Mouse (Mus musculus): ENCODE data around the gene Foxs1. TPM values are rescaled to one million over a fixed set of nuclear protein-coding genes. Genes with fewer than 3 reads are reported as not detected.
A peak's percentile ranks its signal among the peaks of the same experiment; 100 is the strongest.

Gene Foxs1
- polyA plus RNA-seq, 1 experiment from 2014 or later, result 6.6 TPM

GRCm38 (mm10) chr2:152913471-152913870 is 19.5 kb downstream of the Foxs1 start:
- H3K9me3 ChIP-seq (replicated peaks), result no peaks in the 10 kb centered on the region
- no peak overlapping the region for H3K4me3 ChIP-seq
- no peak for ATAC-seq (replicated peaks; ENCODE audit: insufficient number of reproducible peaks, insufficient read depth, low FRiP score, low read depth)
- no peak overlapping the region for H3K4me2 ChIP-seq
- no peaks in the 10 kb centered on the region for H3K36me3 ChIP-seq
- WGBS, result 41% methylated on average over 7 of the region's 7 CpGs
- peaks cover 58% of the 10 kb centered on the region for H3K27me3 ChIP-seq
- no peak overlapping the region for H3K9ac ChIP-seq
- no peak overlapping the region for H3K27ac ChIP-seq
- peaks cover 29% of the 10 kb centered on the region for H3K4me1 ChIP-seq (replicated peaks)

DNA sequence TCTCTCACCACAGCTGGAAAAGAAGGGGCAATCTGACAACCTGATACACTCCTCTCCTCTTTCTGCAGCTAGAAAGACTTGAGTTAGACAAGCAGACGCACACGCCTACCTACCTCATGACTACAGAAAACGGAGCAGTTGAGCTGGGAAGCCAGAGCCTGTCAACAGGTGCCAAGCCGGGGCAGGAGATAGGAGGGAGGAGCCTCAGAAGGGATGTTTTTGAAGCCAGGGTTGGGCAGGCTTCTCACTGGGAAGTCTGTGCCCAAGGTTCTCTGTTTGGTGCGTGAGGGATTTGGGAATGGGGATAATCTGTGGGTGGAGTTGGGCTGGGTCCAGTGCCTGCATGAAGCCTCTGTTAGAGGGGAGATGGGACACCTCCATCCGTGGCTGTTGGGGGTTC is 21.6 kb downstream of the Foxs1 start:
- Histone ChIP-seq H3K9ac (no peak overlapping the region), H3K4me2 (no peak overlapping the region), H3K4me1 (replicated peaks) (peaks cover 32% of the 10 kb centered on the region), H3K27ac (no peak overlapping the region), H3K36me3 (no peaks in the 10 kb centered on the region), H3K4me3 (no peak overlapping the region), H3K9me3 (replicated peaks) (no peaks in the 10 kb centered on the region), H3K27me3 (peaks cover 47% of the 10 kb centered on the region)
- WGBS, result 29% methylated on average over 6 of the region's 6 CpGs
- ATAC-seq (replicated peaks; ENCODE audit: insufficient number of reproducible peaks, insufficient read depth, low FRiP score, low read depth), result no peak

GRCm38 (mm10) chr2:152911031-152911430 is 22.0 kb downstream of the Foxs1 start, which contains the start of gene Mylk2:
Gene Mylk2 (plus strand): TSS chr2:152911352.
- Histone ChIP-seq H3K4me1 (replicated peaks) (peaks cover 36% of the 10 kb centered on the region), H3K36me3 (no peaks in the 10 kb centered on the region), H3K9ac (no peak within 1 kb of the TSS), H3K27me3 (peaks cover 43% of the 10 kb centered on the region), H3K9me3 (replicated peaks) (no peaks in the 10 kb centered on the region), H3K4me3 (no peak within 1 kb of the TSS), H3K27ac (no peak within 1 kb of the TSS), H3K4me2 (no peak within 1 kb of the TSS)
- no peak for ATAC-seq (replicated peaks; ENCODE audit: insufficient number of reproducible peaks, insufficient read depth, low FRiP score, low read depth)
- 23% methylated on average over 12 of the region's 12 CpGs for WGBS

GRCm38 (mm10) chr2:152909848-152910247 is 23.2 kb downstream of the Foxs1 start:
- no peak overlapping the region for H3K9ac ChIP-seq
- peaks cover 42% of the 10 kb centered on the region for H3K27me3 ChIP-seq
- 65% methylated on average over 6 of the region's 6 CpGs for WGBS
- ATAC-seq (replicated peaks; ENCODE audit: insufficient number of reproducible peaks, insufficient read depth, low FRiP score, low read depth), result no peak
- H3K36me3 ChIP-seq, result no peaks in the 10 kb centered on the region
- no peak overlapping the region for H3K4me2 ChIP-seq
- no peak overlapping the region for H3K27ac ChIP-seq
- H3K9me3 ChIP-seq (replicated peaks), result no peaks in the 10 kb centered on the region
- peaks cover 44% of the 10 kb centered on the region for H3K4me1 ChIP-seq (replicated peaks)
- no peak overlapping the region for H3K4me3 ChIP-seq

DNA sequence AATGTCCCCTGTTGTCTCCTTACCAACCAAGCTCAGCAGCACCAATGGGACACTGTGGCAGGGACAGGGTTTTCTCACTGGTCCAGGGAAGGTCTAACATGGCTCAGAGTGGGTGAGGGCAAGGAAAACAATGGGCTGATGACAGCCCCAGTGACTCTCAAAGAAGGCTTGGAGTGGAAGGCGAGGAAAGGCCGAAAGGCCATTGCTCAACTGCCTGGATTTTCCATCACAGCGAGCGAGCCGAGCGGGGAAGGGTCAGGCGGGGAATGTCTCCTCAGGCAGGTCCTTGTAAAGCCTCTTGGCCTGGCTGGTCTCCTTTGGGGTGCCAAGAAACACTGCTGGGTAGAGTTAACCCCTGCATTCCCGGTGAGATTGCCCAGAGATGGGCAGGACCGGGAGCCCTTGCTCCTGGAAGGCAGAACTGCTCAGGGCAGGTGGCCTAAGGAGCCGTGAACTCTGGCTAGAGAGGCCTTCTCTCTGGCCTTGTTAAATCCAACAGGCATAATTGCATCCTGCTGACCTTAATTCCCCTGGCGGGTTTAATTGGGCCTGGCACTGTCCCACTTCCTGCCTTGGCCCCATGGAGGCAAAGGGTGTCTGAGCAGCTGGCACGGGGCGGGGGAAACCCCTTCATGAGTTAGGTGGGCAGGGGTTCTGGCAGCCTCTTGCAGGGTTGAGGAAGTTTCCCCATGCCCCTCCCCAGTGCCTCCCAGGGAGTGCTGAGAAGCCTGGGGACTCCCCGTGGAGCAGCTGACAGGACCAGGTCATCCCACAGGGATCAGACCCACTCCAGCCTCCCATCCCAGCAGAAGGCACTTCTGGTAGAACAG is 25.7 kb downstream of the Foxs1 start:
- Histone ChIP-seq H3K4me3 (no peak overlapping the region), H3K4me1 (replicated peaks) (peaks cover 46% of the 10 kb centered on the region), H3K9me3 (replicated peaks) (no peaks in the 10 kb centered on the region), H3K36me3 (no peaks in the 10 kb centered on the region), H3K27me3 (peaks cover 24% of the 10 kb centered on the region), H3K4me2 (no peak overlapping the region), H3K9ac (no peak overlapping the region), H3K27ac (no peak overlapping the region)
- 54% methylated on average over 14 of the region's 14 CpGs for WGBS
- ATAC-seq (replicated peaks; ENCODE audit: insufficient number of reproducible peaks, insufficient read depth, low FRiP score, low read depth), result no peak

DNA sequence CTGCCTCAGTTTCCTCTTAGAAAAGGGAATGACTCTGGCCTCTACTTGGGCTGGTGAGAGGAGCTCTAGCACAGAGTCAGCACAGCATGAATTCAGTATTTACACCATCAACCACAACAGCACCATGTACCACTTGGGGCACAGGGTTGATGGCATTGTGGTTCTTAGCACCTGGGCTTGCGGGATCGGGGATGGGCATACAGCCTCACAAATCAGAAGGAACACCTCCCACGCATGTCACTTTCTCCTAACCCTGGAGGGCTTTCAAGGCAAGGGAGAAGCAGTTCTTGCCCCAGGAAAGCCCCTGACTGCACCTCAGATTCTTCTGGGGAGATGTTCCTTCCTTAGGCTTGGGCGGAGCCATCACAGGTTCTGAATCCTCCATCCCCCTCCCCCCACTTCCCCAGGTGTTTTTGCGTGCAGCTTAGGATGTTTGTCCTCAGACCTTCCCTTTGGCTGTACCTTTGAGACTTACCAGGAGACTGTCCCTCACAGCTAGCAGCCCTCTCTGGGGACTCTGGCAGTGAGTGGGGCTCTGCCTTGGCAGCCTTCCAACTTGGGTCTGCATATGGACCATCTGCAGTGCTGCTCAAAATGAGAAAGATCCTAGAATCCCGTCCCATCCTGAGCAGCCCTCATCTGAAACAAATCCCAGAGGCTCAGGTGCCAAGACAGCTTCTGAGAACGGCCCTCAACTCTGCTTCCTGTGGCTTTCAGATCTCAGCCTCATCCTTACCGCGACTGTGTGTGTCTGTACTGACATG is 26.6 kb downstream of the Foxs1 start:
- ATAC-seq (replicated peaks; ENCODE audit: insufficient number of reproducible peaks, insufficient read depth, low FRiP score, low read depth), result no peak
- no peak overlapping the region for H3K4me3 ChIP-seq
- H3K4me1 ChIP-seq (replicated peaks), result peaks cover 46% of the 10 kb centered on the region
- H3K27me3 ChIP-seq, result peaks cover 15% of the 10 kb centered on the region
- peak overlapping the region; percentile 82 for H3K27ac ChIP-seq
- H3K9me3 ChIP-seq (replicated peaks), result no peaks in the 10 kb centered on the region
- no peak overlapping the region for H3K9ac ChIP-seq
- WGBS, result 50% methylated on average over 9 of the region's 9 CpGs
- no peak overlapping the region for H3K4me2 ChIP-seq
- no peaks in the 10 kb centered on the region for H3K36me3 ChIP-seq

DNA sequence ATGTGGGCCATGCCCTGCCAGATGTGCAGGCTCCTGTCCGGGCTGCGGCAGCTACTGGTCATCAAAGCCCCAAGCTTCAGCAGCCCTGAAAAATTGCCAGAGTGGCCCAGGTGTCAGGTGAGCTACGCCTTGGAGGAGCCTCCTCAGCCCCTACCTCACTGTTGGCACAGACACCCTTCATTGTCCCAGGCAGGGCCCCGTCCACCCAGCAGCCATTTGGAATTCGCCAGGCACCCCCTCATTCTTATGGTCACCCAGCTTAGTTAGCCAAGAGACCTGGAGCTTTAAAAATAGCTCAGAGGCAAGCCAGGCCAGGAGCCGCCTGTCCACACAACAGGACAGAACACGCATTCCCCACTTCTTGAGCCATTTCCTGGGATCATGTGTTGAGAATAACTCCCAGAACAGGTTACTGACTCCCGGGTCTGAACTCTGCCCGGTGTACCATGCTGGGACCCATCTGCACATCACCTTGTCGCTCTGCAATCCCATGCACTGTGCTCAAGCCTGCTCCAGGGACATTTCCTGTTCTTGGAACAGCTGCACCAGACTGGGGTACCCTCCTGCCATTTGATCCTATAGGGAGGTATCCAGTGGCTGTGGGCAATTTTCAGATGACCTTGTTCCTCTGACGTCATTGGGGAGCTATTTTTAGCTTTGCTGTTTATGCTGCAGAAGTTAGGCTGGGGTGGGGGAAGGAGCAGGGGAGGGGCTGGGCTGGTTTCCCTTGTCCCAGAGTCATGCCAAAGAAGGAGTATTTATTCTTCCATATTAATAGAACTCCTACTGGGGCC is 27.8 kb downstream of the Foxs1 start:
- ATAC-seq (replicated peaks; ENCODE audit: insufficient number of reproducible peaks, insufficient read depth, low FRiP score, low read depth), result peak; percentile 24; the same call in 1 of the 2 replicates
- Histone ChIP-seq H3K4me1 (replicated peaks) (peaks cover 40% of the 10 kb centered on the region), H3K27me3 (peaks cover 3% of the 10 kb centered on the region), H3K9me3 (replicated peaks) (no peaks in the 10 kb centered on the region), H3K9ac (no peak overlapping the region), H3K4me3 (no peak overlapping the region), H3K36me3 (no peaks in the 10 kb centered on the region), H3K4me2 (peak overlapping the region; percentile 12), H3K27ac (peak overlapping the region; percentile 82)
- WGBS, result 31% methylated on average over 11 of the region's 11 CpGs

DNA sequence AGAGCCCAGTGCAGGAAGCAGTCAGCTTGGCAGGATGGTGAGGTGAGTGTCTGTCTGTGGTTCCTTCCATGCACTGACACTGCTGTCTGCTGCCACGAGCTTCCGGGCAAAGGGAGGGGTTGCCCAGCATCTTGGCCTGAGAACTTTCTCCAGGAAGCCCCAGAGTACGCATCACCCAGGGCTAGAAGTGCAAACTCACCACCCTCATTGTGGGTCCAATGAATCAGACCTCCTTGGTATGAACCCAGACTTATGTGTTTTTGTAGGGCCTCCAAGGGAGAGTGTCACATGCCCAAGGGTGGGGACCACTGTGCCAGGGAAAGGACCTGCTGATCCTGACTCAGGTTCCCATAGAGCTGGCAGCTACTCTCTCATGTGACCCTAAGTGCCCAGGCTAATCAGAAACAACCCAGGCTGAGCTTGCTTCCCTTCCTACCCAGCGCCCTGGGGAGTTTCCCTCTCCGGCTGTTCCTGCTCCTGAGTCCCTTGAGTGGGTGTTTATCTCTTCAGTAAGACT is 28.8 kb downstream of the Foxs1 start:
- Histone ChIP-seq H3K27me3 (no peaks in the 10 kb centered on the region; the same call in 1 of the 2 replicates), H3K27ac (peak overlapping the region; percentile 82), H3K9me3 (replicated peaks) (no peaks in the 10 kb centered on the region), H3K4me2 (no peak overlapping the region), H3K36me3 (no peaks in the 10 kb centered on the region), H3K4me1 (replicated peaks) (peaks cover 40% of the 10 kb centered on the region), H3K9ac (no peak overlapping the region), H3K4me3 (no peak overlapping the region)
- no peak; the same call in 1 of the 2 replicates for ATAC-seq (replicated peaks; ENCODE audit: insufficient number of reproducible peaks, insufficient read depth, low FRiP score, low read depth)
- 56% methylated on average over 5 of the region's 5 CpGs for WGBS

- H3K4me1 ChIP-seq (replicated peaks), result peaks cover 40% of the 10 kb centered on the region
- no peak overlapping the region for H3K4me3 ChIP-seq
- H3K36me3 ChIP-seq, result no peaks in the 10 kb centered on the region
- no peak overlapping the region for H3K4me2 ChIP-seq
- no peak overlapping the region for H3K27ac ChIP-seq
- H3K9me3 ChIP-seq (replicated peaks), result no peaks in the 10 kb centered on the region
- 69% methylated on average over 4 of the region's 4 CpGs for WGBS
- ATAC-seq (replicated peaks; ENCODE audit: insufficient number of reproducible peaks, insufficient read depth, low FRiP score, low read depth), result no peak
- no peaks in the 10 kb centered on the region for H3K27me3 ChIP-seq
- no peak overlapping the region for H3K9ac ChIP-seq
Measured at GRCm38 (mm10) chr2:152903586-152903985, 29.4 kb downstream of the Foxs1 start.

- 56% methylated on average over 3 of the region's 3 CpGs for WGBS
- Histone ChIP-seq H3K9me3 (replicated peaks) (no peaks in the 10 kb centered on the region), H3K27ac (no peak overlapping the region), H3K9ac (no peak overlapping the region), H3K36me3 (no peaks in the 10 kb centered on the region), H3K4me2 (no peak overlapping the region), H3K27me3 (no peaks in the 10 kb centered on the region), H3K4me1 (replicated peaks) (peaks cover 39% of the 10 kb centered on the region), H3K4me3 (no peak overlapping the region)
- no peak for ATAC-seq (replicated peaks; ENCODE audit: insufficient number of reproducible peaks, insufficient read depth, low FRiP score, low read depth)
Measured at GRCm38 (mm10) chr2:152902658-152903057, 30.4 kb downstream of the Foxs1 start.

DNA sequence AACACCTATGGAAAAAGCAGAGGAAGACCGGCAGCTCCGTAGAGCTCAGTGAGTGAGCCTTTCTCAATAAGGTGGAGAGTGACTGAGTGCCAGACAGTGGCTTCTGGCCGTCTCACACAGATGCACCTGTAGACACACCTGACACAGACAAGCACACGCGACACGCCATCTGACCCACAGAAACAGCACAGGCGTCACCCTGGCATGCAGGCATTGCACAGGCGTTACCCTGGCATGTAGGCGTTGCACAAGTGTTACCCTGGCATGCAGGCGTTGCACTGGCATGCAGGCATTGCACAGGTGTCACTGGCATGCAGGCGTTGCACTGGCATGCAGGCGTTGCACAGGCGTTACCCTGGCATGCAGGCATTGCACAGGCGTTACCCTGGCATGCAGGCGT is 31.7 kb downstream of the Foxs1 start:
- no peak overlapping the region for H3K4me2 ChIP-seq
- H3K27me3 ChIP-seq, result no peaks in the 10 kb centered on the region
- 89% methylated on average over 15 of the region's 15 CpGs for WGBS

More for the DNA sequence above, 31.7 kb downstream of the Foxs1 start:
- no peak for ATAC-seq (replicated peaks; ENCODE audit: insufficient number of reproducible peaks, insufficient read depth, low FRiP score, low read depth)
- no peak overlapping the region for H3K27ac ChIP-seq
- no peaks in the 10 kb centered on the region for H3K9me3 ChIP-seq (replicated peaks)
- H3K36me3 ChIP-seq, result no peaks in the 10 kb centered on the region; the same call in 1 of the 2 replicates
- H3K4me1 ChIP-seq (replicated peaks), result peaks cover 25% of the 10 kb centered on the region
- no peak overlapping the region for H3K4me3 ChIP-seq
- H3K9ac ChIP-seq, result no peak overlapping the region
